ENCODE assay signal across 17 mouse cellular contexts in genomic region chr12:86007377-86007776, GRCm38 (mm10).
DNase-seq lines count a peak whose midpoint lies in the region; ATAC-seq and TF ChIP-seq lines count a peak whose summit lies in the region.
"Had no signal": no experiment of that assay in that cellular context is flagged by ENCODE, and none has a peak within 500 bp of the region (broad histone marks: within the 10 kb centered on the region; RNA-seq: fewer than 3 reads in every experiment).

No protein-coding gene starts in this region.

- TF ChIP-seq CTCF in gastrocnemius, adult 2 months (IDR thresholded peaks at IDR 0.05): no peak
- TF ChIP-seq CTCF in lung, embryonic 14.5 days (IDR thresholded peaks at IDR 0.05; ENCODE audit: low read depth): no peak
- no peak for TF ChIP-seq CTCF in lung, adult 2 months (IDR thresholded peaks at IDR 0.05; ENCODE audit: insufficient read depth, low read length)
- no peak for TF ChIP-seq CTCF in small intestine, adult 2 months (IDR thresholded peaks at IDR 0.05; ENCODE audit: extremely low read depth, insufficient read length, insufficient replicate concordance, low read depth, low read length)
- TF ChIP-seq CTCF in thymus, adult 2 months (IDR thresholded peaks at IDR 0.05; ENCODE audit: borderline replicate concordance, control insufficient read depth, extremely low read depth, insufficient read depth, low read length, poor library complexity): no peak

- no peak for ATAC-seq in lung, embryonic 14.5 days (ENCODE audit: insufficient read depth)
- no peak for ATAC-seq in heart, embryonic 16.5 days (replicated peaks; ENCODE audit: extremely low read depth, insufficient read depth, low FRiP score)
- ATAC-seq: forebrain, embryonic 16.5 days; hindbrain, postnatal 0 days had no signal

- peak overlapping the region; percentile 7; the same call in 1 of the 2 replicates for H3K9ac ChIP-seq in lung, embryonic 14.5 days
- H3K9ac ChIP-seq in heart, embryonic 16.5 days (ENCODE audit: low read length): no peak overlapping the region
- H3K9ac ChIP-seq: limb, embryonic 13.5 days had no signal

- H3K4me2 ChIP-seq in lung, embryonic 14.5 days: no peak overlapping the region
- no peak overlapping the region for H3K4me2 ChIP-seq in heart, embryonic 16.5 days (ENCODE audit: low read depth, low read length)
- H3K4me2 ChIP-seq: limb, embryonic 13.5 days had no signal

- no peak overlapping the region for H3K4me3 ChIP-seq in gastrocnemius, adult 2 months
- no peak overlapping the region for H3K4me3 ChIP-seq in lung, embryonic 14.5 days (ENCODE audit: low read depth, low read length)
- H3K4me3 ChIP-seq in lung, adult 2 months (replicated peaks; ENCODE audit: extremely low read depth, low read depth, low read length): no peak overlapping the region
- H3K4me3 ChIP-seq in heart, embryonic 16.5 days (ENCODE audit: low read length): no peak overlapping the region
- H3K4me3 ChIP-seq in small intestine, adult 2 months (ENCODE audit: low read depth, low read length): no peak overlapping the region
- H3K4me3 ChIP-seq in thymus, adult 2 months (ENCODE audit: control insufficient read depth, insufficient read depth, low read length): no peak overlapping the region
- H3K4me3 ChIP-seq: limb, embryonic 13.5 days; megakaryocyte, embryonic 14.5 days had no signal

- H3K27me3 ChIP-seq in lung, embryonic 14.5 days (ENCODE audit: insufficient read depth, low read length): no peaks in the 10 kb centered on the region
- no peaks in the 10 kb centered on the region for H3K27me3 ChIP-seq in heart, embryonic 16.5 days (ENCODE audit: control insufficient read depth, insufficient read depth, low read length)
- no peaks in the 10 kb centered on the region for H3K27me3 ChIP-seq in small intestine, adult 2 months (ENCODE audit: control insufficient read depth, insufficient read depth, low read length)
- H3K27me3 ChIP-seq in thymus, adult 2 months (ENCODE audit: control insufficient read depth, insufficient read depth, low read length): no peaks in the 10 kb centered on the region
- H3K27me3 ChIP-seq: limb, embryonic 13.5 days had no signal

- WGBS in lung, embryonic 14.5 days: 42% methylated on average over 3 of the region's 3 CpGs
- WGBS in lung, adult 2 months: 40% methylated on average over 3 of the region's 3 CpGs
- 59% methylated on average over 3 of the region's 3 CpGs for WGBS in heart, embryonic 16.5 days
- WGBS in small intestine, adult 2 months: 77% methylated on average over 3 of the region's 3 CpGs
- 72% methylated on average over 3 of the region's 3 CpGs for WGBS in thymus, adult 2 months

- H3K27ac ChIP-seq in gastrocnemius, adult 2 months: peak overlapping the region; percentile 28; the same call in 1 of the 2 replicates
- H3K27ac ChIP-seq in lung, embryonic 14.5 days (ENCODE audit: low read depth): peak overlapping the region; percentile 61; the same call in 1 of the 2 replicates
- peak overlapping the region; percentile 37 for H3K27ac ChIP-seq in heart, embryonic 16.5 days (ENCODE audit: low read length)
- H3K27ac ChIP-seq in small intestine, adult 2 months (ENCODE audit: insufficient read depth, low read depth, low read length): 0 out of 2 replicates have a peak overlapping the region, but pooled peaks have one; percentile 11
- H3K27ac ChIP-seq in thymus, adult 2 months (ENCODE audit: control insufficient read depth, insufficient read depth, low read length): no peak overlapping the region
- H3K27ac ChIP-seq: hindbrain, postnatal 0 days; limb, embryonic 13.5 days had no signal

- no peaks in the 10 kb centered on the region for H3K9me3 ChIP-seq in lung, embryonic 14.5 days (ENCODE audit: low read depth, low read length)
- no peaks in the 10 kb centered on the region for H3K9me3 ChIP-seq in heart, embryonic 16.5 days (replicated peaks; ENCODE audit: control insufficient read depth, low read length)
- H3K9me3 ChIP-seq: limb, embryonic 13.5 days; megakaryocyte, embryonic 14.5 days had no signal

- intact Hi-C loops in gastrocnemius, adult 2 months (cut with DNase I): no loop called here

- H3K4me1 ChIP-seq in lung, embryonic 14.5 days (ENCODE audit: insufficient read depth): peaks cover 16% of the 10 kb centered on the region
- peaks cover 6% of the 10 kb centered on the region for H3K4me1 ChIP-seq in lung, adult 2 months (ENCODE audit: control insufficient read depth, insufficient read depth, low read length)
- peaks cover 14% of the 10 kb centered on the region for H3K4me1 ChIP-seq in heart, embryonic 16.5 days (ENCODE audit: control insufficient read depth, insufficient read depth, low read length)
- H3K4me1 ChIP-seq in small intestine, adult 2 months (ENCODE audit: control insufficient read depth, insufficient read depth, insufficient read length, low read length): no peaks in the 10 kb centered on the region
- H3K4me1 ChIP-seq in thymus, adult 2 months (replicated peaks; ENCODE audit: control insufficient read depth, insufficient read depth, low read length): peaks cover 3% of the 10 kb centered on the region; the same call in 1 of the 2 replicates

- TF ChIP-seq POLR2A in lung, adult 2 months (IDR thresholded peaks at IDR 0.05; ENCODE audit: borderline replicate concordance, extremely low read depth, low read depth, low read length): no peak
- TF ChIP-seq POLR2A in small intestine, adult 2 months (IDR thresholded peaks at IDR 0.05; ENCODE audit: low read depth, low read length): no peak
- TF ChIP-seq POLR2A in thymus, adult 2 months (IDR thresholded peaks at IDR 0.05; ENCODE audit: control insufficient read depth, extremely low read depth, insufficient read depth, low read length, poor library complexity): no peak

- H3K36me3 ChIP-seq in lung, embryonic 14.5 days (ENCODE audit: insufficient read depth): no peaks in the 10 kb centered on the region
- H3K36me3 ChIP-seq in heart, embryonic 16.5 days (ENCODE audit: control insufficient read depth, insufficient read depth): no peaks in the 10 kb centered on the region
- H3K36me3 ChIP-seq in small intestine, adult 2 months (ENCODE audit: control insufficient read depth, insufficient read depth, low read length): no peaks in the 10 kb centered on the region
- H3K36me3 ChIP-seq in thymus, adult 2 months (ENCODE audit: control insufficient read depth, insufficient read depth, low read length): no peaks in the 10 kb centered on the region
- H3K36me3 ChIP-seq: limb, embryonic 13.5 days had no signal

- no peak for DNase-seq in gastrocnemius, adult 2 months
- no peak for DNase-seq in gastrocnemius, adult 18-20 months (ENCODE audit: low spot score)
- DNase-seq in lung, embryonic 14.5 days: peak; percentile 50
- no peak for DNase-seq in lung, adult 2 months
- DNase-seq in layer of hippocampus, postnatal 25 days (ENCODE audit: extremely low spot score in 1 of 2, low spot score in 1 of 2): no peak
- DNase-seq in thymus, adult 2 months: no peak
- DNase-seq: B cell, adult 2 months; cerebellum, adult 8-10 months; kidney, postnatal 25 days; layer of hippocampus, postnatal 36 days; thymus, postnatal 4 days had no signal
